Mouse (Mus musculus) lung, adult 2 months (tissue): ENCODE measurements around the gene Gm45713. TPM values are rescaled to one million over a fixed set of nuclear protein-coding genes. Genes with fewer than 3 reads are reported as not detected.

Experiments used
- DNase-seq: peaks from one replicate; pipeline ENCODE4 v3.0.0; 2022
- H3K4me1 ChIP-seq: fragments of 200-500 bp; 2 replicates; pipeline ENCODE4 v1.6.1; 2011; ENCODE audit warnings: low read length; ENCODE audit not compliant: control insufficient read depth, insufficient read depth
- H3K4me3 ChIP-seq: fragments of 200-500 bp; replicated peaks from 2 replicates; pipeline ENCODE3; 2011; ENCODE audit warnings: low read depth, mild to moderate bottlenecking, control low read depth, low read length; ENCODE audit errors: extremely low read depth
- CTCF ChIP-seq: fragments of 200-500 bp; IDR thresholded peaks from 2 replicates; pipeline ENCODE4 v1.5.1; 2011; ENCODE audit warnings: mild to moderate bottlenecking, low read length, control low read depth; ENCODE audit not compliant: insufficient read depth
- POLR2A ChIP-seq: fragments of 200-500 bp; IDR thresholded peaks from 2 replicates; pipeline ENCODE4 v1.6.1; 2011; ENCODE audit warnings: low read depth, mild to moderate bottlenecking, control low read depth, low read length, borderline replicate concordance; ENCODE audit errors: extremely low read depth
- WGBS: fragments of 180-500 bp; shearing (Covaris S2); methylation state at CpG from one replicate; pipeline ENCODE4 v1.1.7; 2018; 5-methylcytosine and 5-hydroxymethylcytosine counted together
- polyA plus RNA-seq: library from polyadenylated mRNA; depleted of rRNA; stranded (reverse); fragments of >200 nt; gene quantifications from 2 replicates; pipeline ENCODE4 v1.2.3, GENCODE M21; 2012

The Gm45713 gene
- polyA plus RNA-seq, 1 experiment = 3.1 TPM

- Histone ChIP-seq H3K4me3 (no peak overlapping the region), H3K4me1 (0 out of 2 replicates have a peak, but pooled peaks cover 2% of the 10 kb centered on the region)
- no peak for TF ChIP-seq POLR2A
- no peak for TF ChIP-seq CTCF
- DNase-seq = no peak
- WGBS = 57% methylated on average over 5 of the region's 5 CpGs
Observed at GRCm38 (mm10) chr7:45164833-45165232, 28.8 kb upstream of the Gm45713 start.

- WGBS = 2% methylated on average over 41 of the region's 41 CpGs
- TF ChIP-seq POLR2A (no peak), CTCF (no peak)
- Histone ChIP-seq H3K4me3 (no peak within 1 kb of the TSS), H3K4me1 (0 out of 2 replicates have a peak, but pooled peaks cover 2% of the 10 kb centered on the region)
- no peak for DNase-seq
Observed at GRCm38 (mm10) chr7:45163735-45164490, 27.9 kb upstream of the Gm45713 start, which contains the start of gene Slc17a7. Slc17a7 (plus strand) TSS chr7:45163949.

GRCm38 (mm10) chr7:45162996-45163615 is 27.1 kb upstream of the Gm45713 start:
- TF ChIP-seq POLR2A = no peak
- no peak for TF ChIP-seq CTCF
- no peak overlapping the region for H3K4me3 ChIP-seq
- 70% methylated on average over 9 of the region's 9 CpGs for WGBS

DNA sequence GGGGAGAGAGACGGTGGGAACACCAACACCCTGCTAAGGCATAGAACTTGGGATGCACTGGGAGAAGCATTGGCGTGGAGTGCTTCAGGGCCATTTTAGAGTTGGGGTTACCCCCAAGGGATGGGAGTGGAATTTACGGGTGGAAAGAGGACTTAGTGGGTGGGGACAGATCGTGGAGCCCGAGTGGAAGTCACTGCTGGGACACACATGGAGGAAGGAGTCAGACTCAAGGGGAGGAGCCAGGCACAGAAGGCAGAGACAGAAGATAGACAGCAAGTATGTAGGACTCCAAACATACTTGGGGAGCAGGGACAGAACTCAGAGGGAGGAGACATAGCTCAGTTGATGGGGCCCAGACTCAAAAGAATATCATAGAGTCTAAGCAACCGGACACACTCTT is 26.5 kb upstream of the Gm45713 start:
- Histone ChIP-seq H3K4me3 (no peak overlapping the region), H3K4me1 (no peaks in the 10 kb centered on the region)
- no peak for TF ChIP-seq POLR2A
- no peak for TF ChIP-seq CTCF
- WGBS = 25% methylated on average over 6 of the region's 6 CpGs
- no peak for DNase-seq

More at GRCm38 (mm10) chr7:45162996-45163615, 27.1 kb upstream of the Gm45713 start:
- H3K4me1 ChIP-seq = no peaks in the 10 kb centered on the region
- no peak for DNase-seq

DNA sequence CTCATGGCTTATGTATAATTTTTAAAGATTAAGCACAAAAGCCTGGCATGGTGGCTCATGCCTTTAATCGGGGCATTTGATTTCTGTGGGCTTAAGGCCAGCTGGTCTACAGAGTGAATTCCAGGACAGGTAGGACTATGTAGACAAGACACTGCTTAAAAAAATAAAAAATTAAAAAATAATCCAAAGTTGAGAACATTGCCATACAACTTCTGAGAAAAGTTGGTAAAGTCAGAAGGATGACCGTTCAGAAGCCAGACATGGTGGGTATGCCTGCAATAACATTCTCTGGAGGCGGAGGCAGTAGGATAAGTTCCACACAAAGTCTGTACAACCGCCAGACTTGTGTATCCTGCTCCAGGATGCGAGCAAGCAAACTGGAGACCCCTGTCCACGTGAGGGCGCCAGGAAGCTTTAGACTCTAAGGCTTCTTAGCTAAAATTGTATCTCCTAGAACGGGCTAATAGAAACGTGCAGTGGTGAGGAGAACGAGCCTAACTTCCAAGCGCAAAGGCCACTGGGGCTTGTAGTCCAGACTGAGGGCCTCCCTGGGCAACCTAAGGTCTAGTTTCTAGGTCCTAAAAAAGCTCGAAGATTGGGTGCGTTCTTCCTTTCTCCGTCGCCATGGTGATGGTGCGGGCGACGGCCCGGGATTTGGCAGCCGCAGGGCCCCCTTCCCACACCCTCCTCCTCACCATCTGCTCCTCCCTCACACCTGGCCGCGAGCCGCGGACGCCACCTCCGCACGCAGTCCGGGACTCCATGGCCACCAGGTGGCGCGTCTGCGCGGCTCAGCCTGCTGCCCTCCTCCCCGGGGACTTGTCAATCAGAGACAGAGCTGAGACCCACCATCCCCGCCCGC is 25.8 kb upstream of the Gm45713 start:
- Histone ChIP-seq H3K4me3 (peak overlapping the region; percentile 36), H3K4me1 (no peaks in the 10 kb centered on the region)
- WGBS = 3% methylated on average over 35 of the region's 35 CpGs
- TF ChIP-seq POLR2A (no peak), CTCF (peak; percentile 69)
- DNase-seq = peak; percentile 92

DNA sequence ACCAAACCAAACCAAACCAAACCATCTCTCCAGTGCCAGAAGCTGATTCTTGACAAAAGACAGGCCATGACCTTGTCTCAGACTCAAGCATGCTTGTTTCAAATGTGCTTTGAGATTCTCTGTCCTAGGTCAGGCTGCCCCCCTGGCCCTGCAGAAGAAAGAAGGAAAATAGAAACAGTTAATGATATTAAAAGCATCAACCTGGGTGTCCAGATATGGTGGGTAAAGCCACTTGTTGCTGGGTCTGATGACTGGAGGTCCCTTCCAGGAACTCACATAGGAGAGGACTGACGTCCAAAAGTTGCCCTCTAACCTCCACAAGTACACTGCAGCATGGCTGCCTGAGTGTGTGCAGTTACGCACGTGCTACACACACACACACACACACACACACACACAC is 24.8 kb upstream of the Gm45713 start:
- WGBS = 85% methylated on average over 3 of the region's 3 CpGs
- TF ChIP-seq CTCF (no peak), POLR2A (no peak)
- no peak for DNase-seq
- Histone ChIP-seq H3K4me3 (no peak overlapping the region), H3K4me1 (no peaks in the 10 kb centered on the region)

- no peak overlapping the region for H3K4me3 ChIP-seq
- 90% methylated on average over 6 of the region's 6 CpGs for WGBS
- TF ChIP-seq CTCF = no peak
- no peak for TF ChIP-seq POLR2A
- no peaks in the 10 kb centered on the region for H3K4me1 ChIP-seq
- no peak for DNase-seq
Observed at GRCm38 (mm10) chr7:45160316-45160800, 24.3 kb upstream of the Gm45713 start.

DNA sequence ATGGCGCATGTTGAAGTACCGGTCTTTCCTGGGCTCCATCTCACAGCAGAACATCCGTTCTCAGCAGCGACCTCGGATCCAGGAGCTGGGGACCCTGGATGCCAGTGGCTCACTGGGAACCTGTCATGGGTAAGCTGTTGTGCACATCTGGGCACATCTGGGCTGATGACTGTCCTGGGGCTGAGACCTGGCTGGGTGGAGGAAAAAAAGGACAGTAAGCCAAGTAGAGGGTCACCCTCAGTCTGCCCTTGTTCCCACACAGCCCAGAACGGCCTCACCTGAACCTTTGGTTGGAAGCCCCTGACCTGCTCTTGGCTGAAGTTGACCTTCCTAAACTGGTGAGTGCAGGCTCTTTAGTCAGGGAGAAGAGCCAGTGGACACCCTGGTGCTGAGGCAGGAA is 23.0 kb upstream of the Gm45713 start:
- 93% methylated on average over 6 of the region's 6 CpGs for WGBS

DNA sequence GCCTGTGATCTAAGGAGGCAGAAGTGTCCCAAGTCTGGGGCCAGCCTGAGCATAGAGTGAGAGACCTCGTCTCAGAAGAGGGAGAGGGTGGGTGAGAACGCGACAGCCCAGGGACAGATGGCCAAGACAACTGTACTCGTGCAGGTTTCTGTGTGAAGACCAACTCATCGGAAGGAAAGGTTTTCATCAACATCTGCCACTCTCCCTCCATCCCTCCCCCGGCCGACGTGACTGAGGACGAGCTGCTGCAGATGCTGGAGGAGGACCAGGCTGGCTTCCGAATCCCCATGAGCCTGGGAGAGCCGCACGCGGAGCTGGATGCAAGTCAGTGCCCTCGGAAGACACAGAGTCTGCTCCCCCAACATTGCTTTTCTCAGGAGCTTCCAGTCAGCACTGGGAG is 21.4 kb upstream of the Gm45713 start:
- WGBS = 88% methylated on average over 14 of the region's 14 CpGs
- Histone ChIP-seq H3K4me3 (no peak overlapping the region), H3K4me1 (no peaks in the 10 kb centered on the region)
- TF ChIP-seq POLR2A = no peak
- TF ChIP-seq CTCF = no peak
- no peak for DNase-seq

More for the DNA sequence above, 23.0 kb upstream of the Gm45713 start:
- H3K4me3 ChIP-seq = no peak overlapping the region
- TF ChIP-seq CTCF (no peak), POLR2A (no peak)
- no peaks in the 10 kb centered on the region for H3K4me1 ChIP-seq
- no peak for DNase-seq

- 93% methylated on average over 15 of the region's 15 CpGs for WGBS
- no peak for TF ChIP-seq CTCF
Observed at GRCm38 (mm10) chr7:45156206-45156605, 20.2 kb upstream of the Gm45713 start.

More at GRCm38 (mm10) chr7:45156206-45156605, 20.2 kb upstream of the Gm45713 start:
- Histone ChIP-seq H3K4me3 (no peak overlapping the region), H3K4me1 (peaks cover 4% of the 10 kb centered on the region)
- DNase-seq = no peak
